Mouse (Mus musculus): ENCODE results near the gene Hcfc1.

Hcfc1 gene

GRCm38 (mm10) chrX:73941860-73942259 is 24.3 kb downstream of the Hcfc1 start:
- DNase-seq = no peak

- no peak for DNase-seq
Measured at GRCm38 (mm10) chrX:73931871-73932270, 34.3 kb downstream of the Hcfc1 start.

DNA sequence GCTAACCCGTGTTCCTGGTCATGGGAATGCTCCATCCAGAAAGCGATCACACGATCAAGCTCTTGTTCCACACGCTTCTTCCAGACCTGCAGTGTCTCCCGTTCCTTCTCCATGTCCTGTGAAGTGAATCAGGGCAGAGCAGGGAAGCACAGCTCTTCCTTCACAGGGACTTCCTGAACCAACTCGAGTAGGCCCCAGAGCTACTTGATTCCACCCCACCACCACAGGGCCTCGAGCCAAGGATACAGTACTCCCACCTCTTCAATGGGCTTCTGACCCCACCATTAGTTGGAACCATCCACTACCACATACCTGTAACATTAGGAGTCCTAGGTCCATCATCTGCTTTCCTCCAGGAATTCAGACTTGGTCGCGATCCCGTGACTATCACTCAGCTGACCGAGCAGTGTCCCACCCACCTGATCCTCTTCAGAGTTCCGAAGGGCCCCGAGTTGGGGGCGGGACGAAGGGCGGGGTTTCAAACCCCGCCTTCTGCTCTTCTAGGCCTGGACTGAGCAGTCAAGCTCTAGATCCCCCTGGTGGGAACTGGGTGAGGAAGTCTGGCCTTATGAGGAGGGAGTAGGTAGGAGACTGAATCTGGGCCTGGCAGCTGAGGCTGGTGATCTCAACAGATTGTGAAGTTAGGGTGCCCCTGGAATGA is 35.6 kb downstream of the Hcfc1 start, which contains the start of gene Renbp:
Gene Renbp (minus strand): TSS at position 449 of the 661 bp plus-strand sequence.
- peak; percentile 82 for DNase-seq

- no peak for DNase-seq
Measured at GRCm38 (mm10) chrX:73922550-73922882, 43.6 kb downstream of the Hcfc1 start.

DNA sequence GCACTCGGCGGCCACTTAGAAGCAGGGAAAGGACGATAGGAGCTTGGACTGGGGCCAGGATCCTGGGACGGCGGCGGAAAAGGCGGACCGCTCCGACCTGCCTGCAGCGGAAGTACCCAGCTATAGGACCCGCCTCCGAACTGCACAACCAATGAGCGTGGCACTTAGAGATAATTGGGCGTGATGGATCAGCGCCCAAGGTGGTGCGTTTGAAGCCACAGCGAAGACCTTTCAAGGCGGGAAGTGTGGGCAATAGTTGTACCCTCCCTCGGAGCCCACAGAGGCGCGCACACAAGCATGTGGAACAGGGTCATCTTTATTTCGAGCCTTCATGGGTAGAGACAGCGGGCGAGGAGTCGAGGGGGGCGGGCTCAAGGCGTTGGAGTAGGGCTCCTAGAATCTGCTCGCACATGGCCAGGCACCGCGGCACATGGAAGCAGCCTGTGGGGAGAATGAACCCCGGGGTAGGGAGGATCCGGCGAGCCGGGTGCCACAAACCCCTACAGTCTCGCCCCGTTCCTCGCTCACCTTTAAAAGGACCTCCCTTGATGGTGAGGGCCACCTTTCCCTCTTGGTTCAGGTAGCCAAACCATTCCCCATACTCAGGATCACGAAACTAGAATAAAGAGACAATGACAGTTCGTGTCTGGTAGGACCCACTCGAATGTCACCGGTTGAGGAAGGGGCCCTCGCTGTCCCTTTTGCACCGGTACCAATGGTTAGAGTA is 44.2 kb downstream of the Hcfc1 start, which contains the start of the genes Arhgap4 and Naa10:
Gene Arhgap4 (minus strand): TSS at position 48 of the 727 bp plus-strand sequence.
Gene Naa10 (minus strand): TSS at position 122 of the 727 bp plus-strand sequence.
- peak; percentile 95 for DNase-seq

GRCm38 (mm10) chrX:73921285-73921822 is 44.8 kb downstream of the Hcfc1 start:
- no peak for DNase-seq

- DNase-seq = no peak
Measured at GRCm38 (mm10) chrX:73918631-73919030, 47.5 kb downstream of the Hcfc1 start.

- DNase-seq = no peak
Measured at GRCm38 (mm10) chrX:73916945-73917344, 49.2 kb downstream of the Hcfc1 start.

DNA sequence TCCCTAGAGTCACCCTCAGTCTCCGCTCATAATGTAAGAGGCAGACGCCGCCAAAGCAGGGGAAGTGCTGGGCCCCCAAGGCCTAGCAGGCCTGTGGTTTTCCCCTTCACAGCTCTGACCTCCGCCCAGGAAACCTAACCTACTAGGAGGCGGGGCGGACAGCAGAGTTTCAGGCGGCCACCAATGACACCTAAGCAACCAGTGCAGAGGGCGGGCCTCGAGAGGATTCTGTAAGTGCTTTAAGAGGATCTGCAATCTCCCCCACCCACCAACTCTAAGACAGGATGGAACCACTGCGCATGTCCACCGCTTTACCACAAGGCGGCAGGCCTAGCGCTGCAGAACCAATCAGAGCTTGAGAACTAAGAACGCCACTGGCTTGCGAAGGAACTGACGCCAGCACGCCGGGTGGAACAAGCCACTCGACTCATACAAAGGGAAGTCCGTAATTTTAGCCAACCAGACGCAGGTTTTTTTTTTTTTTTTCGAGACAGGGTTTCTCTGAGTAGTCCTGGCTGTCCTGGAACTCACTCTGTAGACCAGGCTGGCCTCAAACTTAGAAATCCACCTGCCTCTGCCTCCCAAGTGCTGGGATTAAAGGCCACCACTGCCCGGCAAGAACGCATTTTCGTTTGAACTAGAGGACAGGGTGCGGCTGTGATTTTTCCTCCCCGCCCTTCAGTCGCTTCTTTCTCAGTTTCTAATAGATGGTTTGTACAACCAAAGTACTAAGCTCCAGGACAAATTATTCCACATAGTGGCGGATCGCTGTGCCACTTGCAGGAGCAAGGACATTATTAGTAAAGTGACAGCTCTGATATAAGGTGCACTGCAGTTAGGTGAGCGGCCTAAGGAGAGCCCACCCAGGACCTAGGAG is 51.1 kb downstream of the Hcfc1 start:
- DNase-seq = peak; percentile 97

- DNase-seq = no peak
Measured at GRCm38 (mm10) chrX:73911588-73911987, 54.6 kb downstream of the Hcfc1 start.

GRCm38 (mm10) chrX:73911156-73911555 is 55.0 kb downstream of the Hcfc1 start:
- DNase-seq = peak; percentile 24

- DNase-seq = no peak
Measured at GRCm38 (mm10) chrX:73910451-73910850, 55.7 kb downstream of the Hcfc1 start.

GRCm38 (mm10) chrX:73910049-73910448 is 56.1 kb downstream of the Hcfc1 start:
- DNase-seq = no peak

DNA sequence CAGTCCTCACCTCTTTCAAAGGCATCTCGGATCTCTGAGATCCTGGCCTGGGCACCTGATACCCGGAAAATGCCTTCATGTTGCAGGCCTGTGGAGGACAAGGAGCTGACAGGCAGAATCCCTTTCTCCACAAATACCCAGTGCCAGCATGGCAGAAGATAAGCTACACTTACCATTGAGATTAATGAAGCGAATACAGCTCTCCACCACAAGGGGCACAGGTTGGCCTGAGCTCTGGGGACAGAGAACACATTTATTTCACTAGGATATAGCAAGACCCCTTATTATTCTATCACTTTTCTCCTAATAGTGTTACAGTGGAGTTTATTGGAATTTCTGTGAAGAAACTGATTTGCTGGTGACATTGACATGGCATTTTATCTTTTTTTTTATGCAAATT is 68.2 kb downstream of the Hcfc1 start:
- DNase-seq = no peak

DNA sequence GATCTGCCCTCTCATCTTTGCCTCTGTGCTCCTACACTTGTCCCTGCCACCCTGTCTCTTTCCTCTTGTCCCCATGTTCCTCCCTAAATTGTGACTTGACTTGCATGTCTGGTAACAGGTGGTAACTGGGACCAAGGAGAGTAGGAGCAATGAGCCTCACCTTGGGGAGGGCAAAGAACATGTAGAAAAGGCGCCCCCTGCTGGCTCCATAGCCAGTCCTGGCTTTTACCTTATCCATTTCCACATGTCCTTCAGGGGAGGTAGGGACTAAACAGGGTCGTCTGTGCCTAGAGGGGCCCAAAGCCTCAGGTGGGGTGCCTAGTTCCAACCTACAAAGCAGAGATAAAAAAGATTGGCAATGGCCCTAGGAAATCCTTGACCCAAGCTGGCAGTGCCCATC is 70.4 kb downstream of the Hcfc1 start, which contains the start of gene L1cam:
Gene L1cam (minus strand): TSS at position 387 of the 400 bp plus-strand sequence.
- DNase-seq = peak; percentile 57

DNA sequence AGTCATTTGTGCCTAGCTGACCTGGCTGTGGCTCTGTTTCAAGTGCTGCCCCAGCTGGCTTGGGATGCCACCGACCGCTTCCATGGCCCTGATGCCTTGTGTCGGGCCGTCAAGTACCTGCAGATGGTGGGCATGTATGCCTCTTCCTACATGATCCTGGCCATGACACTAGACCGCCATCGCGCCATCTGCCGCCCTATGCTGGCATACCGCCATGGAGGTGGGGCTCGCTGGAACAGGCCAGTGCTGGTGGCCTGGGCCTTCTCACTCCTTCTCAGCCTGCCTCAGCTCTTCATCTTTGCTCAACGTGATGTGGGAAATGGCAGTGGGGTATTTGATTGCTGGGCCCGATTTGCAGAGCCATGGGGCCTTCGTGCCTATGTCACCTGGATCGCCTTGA is 73.3 kb downstream of the Hcfc1 start:
- DNase-seq = no peak
